Mouse (Mus musculus) fat pad, adult 2 months (tissue): ENCODE data around the gene Foxr1.
"Not testable (repeated sequence)": the region's sequence is repeated elsewhere in the genome, so short reads cannot be mapped to it uniquely, and the experiment has no call there.

Source experiments
- DNase-seq: peaks from one replicate; pipeline ENCODE4 v3.0.0-alpha.2; 2011; ENCODE audit warnings: low read depth, low spot score; ENCODE audit errors: extremely low read depth

Foxr1 gene

DNA sequence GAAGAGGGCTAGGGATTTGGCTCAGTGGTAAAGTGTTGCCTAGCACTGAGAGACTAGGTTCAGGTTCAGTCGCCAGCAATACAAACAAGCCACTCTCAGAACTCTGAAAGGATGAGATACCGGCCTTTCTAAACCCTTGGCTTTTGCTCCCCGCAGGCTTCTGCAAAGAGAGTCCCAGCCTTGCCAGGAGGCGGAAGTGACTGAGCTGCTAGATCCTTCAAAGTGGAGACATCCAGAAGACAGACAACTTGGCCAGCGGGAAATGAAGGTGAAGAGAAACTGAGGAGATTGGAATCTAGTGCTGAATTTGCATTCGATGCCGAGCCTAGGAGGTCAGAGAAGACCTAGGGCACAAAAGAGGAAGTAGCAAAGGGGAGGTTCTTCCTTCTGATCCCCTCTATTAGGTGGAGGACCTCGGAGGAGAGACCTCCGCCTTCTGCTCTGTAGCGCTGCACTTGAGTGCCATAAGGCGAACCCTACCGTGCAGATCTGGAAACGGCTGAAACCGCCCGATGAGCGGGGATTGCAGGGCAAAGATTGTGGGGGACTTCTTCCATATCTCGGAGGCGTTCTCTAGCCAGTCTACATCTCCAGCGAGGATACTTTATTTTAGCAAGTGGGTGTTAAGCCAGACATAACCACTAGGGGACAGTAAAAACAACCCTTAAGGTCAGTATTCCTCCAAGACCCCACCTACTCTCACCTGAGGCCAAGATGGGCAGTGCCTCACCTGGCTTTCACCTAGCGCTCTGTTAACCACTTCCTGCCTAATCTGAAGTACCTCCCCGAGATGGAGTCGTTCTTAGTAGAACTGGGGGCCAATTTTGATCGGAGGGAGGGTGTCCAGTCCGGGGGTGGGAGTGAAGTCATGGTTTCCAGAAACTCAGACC, 36.6 kb upstream of the Foxr1 start:
- no peak for DNase-seq

DNA sequence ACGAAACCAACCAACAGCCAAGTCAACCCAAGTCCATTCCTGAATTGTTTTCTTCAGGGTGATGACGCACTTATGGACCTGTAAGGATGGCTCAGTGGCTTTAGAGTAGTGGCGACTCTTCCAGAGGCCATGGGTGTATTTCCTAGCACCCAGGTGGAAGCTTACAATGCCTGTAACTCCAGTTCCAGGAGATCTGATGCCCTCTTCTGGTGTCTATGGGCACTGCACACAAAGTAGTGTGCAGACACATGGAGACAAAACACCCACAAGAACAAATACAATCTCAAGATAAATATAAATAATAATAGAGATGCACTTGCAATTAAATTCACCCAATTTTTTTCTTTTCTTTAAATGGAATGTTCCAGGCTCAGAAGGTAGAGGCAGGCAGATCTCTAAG, 35.0 kb upstream of the Foxr1 start:
- DNase-seq, result no peak

DNA sequence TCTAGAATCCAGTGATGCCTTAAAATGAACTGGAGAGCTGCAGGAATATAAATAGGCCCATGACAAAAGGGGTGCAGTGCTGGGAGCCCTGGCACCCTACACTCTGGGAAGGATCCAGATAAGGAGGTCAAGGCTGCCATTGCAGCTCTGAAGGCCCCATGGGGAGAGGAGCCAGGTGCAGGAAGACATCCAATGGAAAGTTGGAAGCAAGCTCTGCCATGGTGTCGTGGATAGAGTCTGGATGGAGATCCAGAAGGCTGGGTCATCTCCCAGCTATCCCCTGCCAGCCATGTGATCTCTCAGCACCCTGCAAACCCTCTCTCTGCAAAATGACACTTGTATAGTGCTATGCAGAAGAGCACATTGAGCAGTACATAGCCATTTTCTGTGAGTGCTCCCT, 33.4 kb upstream of the Foxr1 start:
- DNase-seq, result no peak

DNA sequence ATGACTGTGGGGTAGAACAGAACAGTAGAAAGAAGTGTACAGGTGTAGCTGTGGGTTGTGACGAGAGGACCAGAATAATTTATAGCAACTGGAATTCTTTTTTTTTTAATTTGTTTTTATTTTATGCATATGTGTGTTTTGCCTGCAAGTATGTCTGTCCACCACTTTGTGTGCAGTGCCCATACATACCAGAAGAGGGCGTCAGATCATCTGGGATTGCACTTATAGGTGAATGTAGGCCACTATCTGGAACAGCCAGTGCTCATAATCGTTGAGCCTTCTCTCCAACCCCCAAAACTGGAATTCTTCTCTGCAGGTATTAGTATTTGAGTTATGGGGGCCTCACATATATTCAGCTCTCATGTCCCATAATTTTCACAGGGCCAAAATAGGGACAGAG, 32.2 kb upstream of the Foxr1 start:
- DNase-seq, result no peak

DNA sequence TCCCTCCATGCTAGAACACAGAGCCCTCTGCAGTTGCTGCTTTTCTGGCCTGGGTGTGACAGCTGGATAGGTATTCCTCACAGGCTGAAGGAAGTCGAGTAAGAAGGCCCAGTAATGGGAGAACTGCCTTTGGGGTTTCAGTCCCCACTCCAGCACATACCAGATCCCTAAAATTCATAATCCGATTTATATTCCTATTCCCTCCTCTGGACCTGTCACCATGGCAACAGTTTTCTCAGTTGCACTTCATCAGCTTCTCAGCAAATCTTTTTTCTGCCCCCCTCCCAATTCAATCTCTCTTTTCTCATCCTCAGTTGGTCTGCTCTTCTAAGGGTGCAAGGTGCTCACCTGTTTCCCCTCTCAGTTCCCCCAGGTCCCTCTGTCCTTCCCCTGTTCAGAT, 27.9 kb upstream of the Foxr1 start:
- no peak for DNase-seq

DNA sequence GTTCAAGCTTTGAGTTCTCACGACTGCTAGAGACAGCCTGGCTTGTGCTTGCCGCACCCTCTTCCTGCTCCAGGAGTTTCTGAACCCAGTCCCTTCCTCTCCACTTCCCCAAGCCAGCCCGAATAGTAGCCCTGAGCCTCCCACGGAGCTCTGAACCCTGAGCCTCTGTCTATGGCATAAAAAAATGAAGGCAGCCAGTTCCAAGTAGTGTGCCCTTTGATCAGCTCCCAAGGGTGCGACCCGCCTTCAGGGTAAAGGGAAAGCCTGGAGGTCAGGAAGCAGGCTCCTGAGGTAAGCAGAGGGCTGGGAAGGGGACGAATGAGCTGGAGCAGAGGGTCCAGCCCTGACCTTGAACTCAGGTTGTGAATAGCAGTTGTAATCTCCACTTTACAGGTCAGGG, 27.3 kb upstream of the Foxr1 start:
- no peak for DNase-seq

DNA sequence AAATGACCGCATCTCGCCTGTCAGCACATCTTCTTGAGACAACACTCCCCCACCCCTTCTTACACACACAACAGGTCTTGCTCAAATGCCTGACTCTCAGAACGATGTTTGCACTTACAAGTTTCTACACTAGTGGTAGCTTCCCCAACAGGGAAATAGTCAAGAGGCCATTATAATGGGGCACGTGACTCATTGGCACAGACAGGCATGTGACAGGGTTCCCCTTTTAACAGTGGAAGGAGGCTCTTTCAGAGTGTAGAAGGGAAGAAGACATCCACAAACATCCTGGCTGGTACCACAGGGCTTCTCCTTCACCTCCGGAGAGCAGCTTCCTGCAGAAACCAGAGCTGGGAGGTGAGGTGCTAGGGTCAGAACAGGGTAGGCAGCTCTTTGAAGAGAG, 21.0 kb upstream of the Foxr1 start:
- no peak for DNase-seq

DNA sequence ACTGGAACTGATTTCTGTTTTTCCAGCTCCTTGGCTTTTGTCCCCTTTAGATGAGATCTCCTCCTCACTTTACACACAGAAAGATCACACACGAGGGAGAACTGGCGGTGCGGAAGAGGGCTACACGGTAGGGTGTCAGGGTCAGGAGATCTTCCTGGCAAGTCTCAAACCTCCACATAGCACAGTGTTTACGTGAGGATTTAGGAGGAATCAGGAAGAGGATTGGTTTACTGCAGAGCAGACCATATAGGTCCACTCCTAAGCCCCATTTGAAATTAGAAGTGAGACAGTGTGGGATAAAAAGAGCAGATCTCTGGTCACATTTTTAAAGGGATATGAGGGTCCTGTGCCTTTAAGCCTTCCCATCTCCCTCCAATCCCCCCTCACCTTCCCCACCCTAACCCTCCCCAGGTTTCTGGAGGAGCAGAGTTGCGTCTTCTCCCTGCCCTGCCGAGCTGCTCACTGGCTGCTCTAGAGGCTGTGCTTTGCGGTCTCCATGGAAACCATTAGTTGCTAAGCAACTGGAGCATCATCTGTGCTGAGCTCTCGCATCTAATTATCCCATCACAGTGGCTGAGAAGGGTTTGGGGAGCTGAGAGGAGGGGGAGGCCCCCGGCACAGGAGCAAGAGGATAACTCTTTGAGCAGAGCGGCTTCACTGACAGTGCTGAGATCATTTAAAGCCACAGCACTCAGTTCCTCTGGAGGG, 16.3 kb upstream of the Foxr1 start:
- no peak for DNase-seq

DNA sequence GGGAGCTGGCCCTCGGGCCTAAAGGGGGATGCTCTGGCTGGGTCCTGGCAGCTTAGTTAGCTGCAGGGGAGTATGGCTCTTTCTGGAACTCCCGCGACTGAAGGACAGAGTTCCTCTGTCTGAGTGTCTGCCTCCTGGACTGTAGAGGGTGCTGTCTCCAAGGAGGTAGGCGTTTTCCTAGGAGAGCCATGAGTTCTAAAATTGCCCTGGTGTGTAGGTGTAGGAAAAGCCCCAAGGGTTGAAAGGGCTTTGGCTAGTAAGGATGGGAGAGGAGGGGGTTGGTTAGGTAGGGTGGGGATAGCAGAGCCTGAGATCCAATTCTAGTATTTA, 13.9 kb upstream of the Foxr1 start, which contains the start of gene Upk2:
Gene Upk2, minus strand, starts transcription at position 86 of the 330 bp plus-strand sequence.
- DNase-seq, result no peak

DNA sequence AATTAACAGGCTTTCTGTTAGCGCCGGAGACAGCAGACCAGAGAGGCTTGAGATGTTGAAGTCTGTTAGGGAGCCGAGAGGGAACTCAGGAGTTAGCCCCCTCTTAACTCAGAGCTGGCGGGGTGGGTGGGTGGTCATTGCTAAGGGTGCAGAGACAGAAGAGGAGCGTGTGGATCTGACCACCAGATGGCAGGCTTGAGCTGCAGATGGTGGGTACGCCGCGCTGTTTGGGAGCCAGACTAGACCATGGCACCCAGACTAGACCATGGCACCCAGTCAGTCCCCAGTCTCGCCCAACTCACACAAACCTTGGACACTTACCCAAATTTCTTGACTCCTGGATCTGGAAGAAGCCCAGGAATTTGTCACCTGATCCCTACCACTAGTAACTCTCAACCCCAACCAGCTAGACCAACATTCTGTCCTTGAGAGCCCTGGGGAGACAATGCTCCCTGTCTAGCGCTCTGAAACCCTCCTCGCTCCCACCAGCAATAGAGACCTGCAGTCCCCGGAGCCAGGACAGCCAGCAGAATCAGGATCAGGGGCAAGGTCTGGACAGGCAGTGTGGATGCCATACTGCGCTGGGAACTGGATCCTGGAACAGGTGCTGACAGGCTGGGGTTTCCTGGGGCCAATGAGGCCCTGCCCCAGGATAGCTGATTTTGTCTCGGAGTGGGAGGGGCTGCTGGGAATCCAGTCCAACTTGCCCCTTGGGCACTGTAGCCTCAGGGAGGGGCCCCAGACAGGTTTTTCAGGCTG, 13.4 kb upstream of the Foxr1 start:
- DNase-seq, result no peak

DNA sequence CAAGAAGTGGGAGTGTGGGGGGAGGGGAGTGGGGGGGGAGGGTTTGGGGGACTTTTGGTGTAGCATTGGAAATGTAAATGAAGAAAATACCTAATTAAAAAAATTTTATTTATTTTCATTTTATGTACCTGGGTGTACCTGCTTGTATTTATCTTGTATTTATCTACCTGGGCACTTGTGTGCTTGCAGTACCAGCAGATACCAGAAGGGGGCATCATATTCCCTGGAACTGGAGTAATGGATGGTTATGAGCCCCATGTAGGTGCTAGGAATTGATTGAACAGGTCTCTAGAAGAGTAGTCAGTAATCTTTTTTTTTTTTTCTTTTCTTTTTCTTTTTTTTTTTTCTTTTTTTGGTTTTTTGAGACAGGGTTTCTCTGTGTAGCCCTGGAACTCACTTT, 9.5 kb upstream of the Foxr1 start:
- no peak for DNase-seq

DNA sequence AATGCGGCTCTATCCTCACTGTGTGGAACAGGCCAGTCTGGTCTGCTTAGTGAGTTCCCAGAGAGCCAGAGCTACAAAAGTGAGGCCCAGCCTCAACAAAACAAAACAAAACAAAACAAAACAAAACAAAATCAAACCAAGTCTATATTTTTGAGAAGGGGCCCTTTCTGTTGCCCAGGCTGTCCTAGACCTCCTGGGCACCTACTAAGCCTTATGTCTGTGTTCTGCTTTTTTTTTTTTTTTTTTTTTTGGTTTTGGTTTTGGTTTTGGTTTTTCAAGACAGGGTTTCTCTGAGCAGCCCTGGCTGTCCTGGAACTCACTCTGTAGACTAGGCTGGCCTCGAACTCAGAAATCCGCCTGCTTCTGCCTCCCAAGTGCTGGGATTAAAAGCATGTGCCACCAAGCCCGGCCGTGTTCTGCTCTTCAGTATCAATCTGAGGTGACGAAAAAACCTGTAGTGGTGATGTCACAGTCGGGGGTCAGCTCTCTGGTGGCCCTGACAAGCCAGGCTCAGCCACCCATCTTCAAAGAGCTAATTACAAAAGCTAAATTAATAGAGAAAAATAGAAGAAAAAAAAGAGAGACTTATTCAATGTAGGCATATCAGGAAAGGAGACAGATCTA, 3.6 kb upstream of the Foxr1 start:
- DNase-seq, result not testable (repeated sequence)

DNA sequence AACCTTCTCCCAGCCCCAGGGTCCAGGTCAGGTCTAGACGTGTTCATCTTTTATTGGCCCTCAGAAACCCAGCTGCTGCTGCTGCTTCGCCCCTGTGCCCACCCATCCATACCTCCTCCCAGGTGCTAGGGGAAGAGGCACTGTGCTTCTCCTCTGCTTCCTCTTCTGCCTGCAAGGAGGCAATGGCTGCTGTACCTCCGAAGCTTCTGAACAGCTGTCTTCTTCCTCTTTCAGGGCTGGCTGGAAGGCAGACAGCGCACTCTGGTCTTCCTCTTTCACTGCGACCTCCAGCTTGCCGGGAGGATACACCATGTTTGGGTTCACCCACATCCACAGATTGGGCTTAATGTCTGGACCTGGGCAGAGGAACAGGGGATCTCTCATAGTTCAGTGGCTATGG, 5.2 kb downstream of the Foxr1 start:
- no peak for DNase-seq

DNA sequence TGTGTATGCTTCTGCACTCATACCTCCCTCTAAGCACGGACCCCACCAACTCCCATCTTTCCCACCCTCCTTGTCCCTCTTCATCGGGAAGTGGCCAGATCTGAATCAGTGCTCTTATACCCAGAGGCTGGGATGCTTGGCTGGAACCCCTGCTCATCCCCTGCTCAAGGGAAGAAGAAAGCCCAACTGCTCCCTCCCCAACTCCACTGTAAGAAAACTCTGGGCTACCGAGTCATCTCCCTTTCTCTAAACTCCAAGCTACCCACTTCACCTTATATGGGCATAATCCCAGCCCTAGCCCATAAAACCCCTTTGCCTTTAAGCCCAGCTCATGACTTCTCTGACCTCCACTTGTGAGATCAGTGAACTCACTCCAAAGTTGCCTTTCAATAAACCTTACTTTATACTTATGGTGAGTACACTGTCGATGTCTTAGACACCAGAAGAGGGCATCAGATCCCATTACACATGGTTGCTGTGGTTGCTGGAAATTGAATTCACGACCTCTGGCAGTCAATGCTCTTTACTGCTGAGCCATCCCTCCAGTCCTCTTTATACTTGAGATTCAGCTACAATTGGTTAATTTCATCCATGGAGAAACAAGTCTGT, 8.3 kb downstream of the Foxr1 start:
- no peak for DNase-seq

DNA sequence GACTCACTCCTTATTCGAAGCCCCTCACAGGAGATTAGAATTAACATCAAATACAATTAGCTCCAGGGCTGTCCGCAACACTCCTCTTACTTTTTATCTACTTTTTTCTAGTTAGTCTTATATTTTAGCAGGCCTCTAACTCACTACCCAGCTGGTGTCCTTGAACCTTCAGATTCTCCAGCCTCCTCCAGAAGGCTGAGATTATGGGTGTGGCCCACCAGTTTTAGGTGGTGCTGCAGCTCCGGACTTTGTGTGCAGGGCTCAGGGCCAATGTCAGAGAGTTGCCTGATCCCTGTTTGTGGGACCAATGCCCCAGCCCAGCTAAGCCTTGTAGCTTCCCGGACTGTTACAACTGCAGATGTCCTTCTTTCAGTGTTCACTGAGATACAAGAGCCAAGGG, 17.4 kb downstream of the Foxr1 start:
- DNase-seq, result no peak

DNA sequence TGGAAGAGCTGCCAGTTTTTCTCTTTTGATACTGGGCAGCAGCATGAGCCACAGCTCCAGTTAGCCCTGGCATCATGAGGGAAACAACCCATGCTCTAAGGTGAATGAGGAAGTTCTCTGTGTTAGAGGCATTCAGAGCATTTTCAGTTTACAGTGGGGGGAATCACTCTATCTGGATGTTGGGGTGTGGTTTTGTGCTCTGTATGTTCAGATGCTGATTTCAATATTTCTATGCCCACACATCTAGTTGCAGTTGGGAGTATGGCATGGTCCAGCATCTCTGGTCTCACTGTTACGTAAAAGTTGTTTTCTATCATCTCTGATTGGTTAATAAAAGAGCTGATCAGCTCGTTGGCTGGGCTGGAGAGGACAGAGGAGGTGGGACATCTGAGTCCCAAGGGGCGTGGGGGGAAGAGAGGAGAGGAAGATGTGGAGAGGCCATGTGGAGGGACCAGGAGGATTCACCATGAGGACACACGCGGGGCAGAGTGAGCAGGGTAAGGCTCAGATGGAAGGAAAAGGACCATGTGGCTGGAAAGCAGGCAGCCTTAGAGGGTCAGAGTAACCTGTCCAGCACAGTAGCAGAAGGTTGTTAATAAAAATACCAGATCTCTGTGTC, 20.5 kb downstream of the Foxr1 start:
- no peak for DNase-seq

DNA sequence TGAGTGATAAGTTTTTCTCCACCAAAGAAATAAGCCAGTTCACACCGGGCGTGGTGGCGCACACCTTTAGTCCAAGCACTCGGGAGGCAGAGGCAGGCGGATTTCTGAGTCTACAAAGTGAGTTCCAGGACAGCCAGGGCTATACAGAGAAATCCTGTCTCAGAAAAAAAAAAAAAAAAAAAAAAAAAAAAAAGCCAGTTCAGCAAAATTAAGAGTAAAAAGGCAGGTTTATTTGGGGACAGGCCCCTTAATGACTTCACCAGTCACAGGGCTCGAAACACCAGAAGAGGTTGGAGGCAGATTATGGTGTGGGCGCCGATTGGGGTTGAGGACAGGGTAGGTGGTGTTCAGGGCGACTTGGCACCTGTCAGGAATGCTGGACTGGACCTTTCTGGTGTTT, 21.2 kb downstream of the Foxr1 start:
- DNase-seq, result not testable (repeated sequence)

DNA sequence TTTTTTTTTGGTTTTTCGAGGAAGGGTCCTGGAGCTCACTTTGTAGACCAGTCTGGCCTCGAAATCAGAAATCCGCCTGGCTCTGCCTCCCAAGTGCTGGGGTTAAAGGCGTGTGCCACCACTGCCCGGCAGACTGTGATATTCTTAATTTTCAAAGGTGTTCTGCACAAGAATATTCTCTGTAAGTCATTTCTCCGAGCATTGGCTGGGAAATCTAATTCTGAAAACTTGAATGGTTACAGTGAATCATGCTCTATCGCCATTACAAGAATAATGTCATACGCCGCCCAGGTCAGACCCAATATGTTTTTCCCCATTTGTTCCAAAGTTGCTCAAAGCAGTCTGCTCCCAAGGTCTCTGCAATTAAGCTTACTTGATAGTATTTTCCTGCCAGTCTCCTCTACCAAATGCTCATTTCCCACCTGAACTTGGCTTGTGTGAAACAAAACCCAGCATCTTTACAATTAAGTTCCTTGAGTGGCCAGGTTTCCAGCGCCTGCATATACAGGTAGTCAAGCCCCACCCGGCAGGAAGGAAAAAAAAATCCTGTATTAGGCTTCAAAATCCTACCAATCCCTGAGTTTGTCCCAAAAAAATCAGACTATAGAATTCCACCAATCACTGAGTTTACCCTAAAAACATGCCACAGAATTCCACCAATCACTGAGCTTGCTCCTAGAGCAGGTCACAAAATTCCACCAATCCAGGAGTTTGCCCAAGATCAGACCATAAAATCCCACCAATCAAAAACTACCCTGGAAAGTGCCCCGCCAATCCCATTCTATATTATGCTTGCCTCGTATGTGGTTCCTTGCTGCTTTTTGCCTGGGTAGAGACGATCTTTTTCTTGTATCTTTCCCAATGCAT, 22.2 kb downstream of the Foxr1 start, which contains the start of gene Ccdc84:
Gene Ccdc84, minus strand, starts transcription at position 51 of the 867 bp plus-strand sequence.
- DNase-seq, result no peak

DNA sequence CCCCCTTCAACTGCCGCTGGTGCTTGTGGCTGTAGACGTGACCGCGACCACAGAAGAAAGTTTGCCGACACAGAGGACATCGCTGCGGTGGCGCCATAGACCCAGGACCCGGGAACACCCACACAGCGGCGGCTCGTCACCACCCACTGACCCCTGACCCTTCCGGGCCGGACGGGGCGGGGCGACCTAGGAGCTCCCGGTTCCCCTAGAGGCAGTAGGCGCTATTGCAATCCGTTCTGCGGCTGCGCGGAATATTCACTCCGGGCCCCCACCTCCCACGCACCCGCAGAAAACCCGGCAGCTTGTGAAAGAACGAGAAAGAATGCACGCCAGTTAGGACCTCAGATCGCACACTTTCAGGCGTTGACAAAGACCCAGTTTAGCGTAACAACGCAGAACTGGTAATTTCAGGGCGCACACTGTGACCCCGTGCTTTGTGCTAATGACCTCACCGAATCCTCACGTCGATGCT, 23.0 kb downstream of the Foxr1 start:
- no peak for DNase-seq
